Mouse (Mus musculus): ENCODE measurements at regions not wholly inside any gene's neighbourhood (a gene's known extent, or its start where the extent isn't known, plus 50 kb on each side); places are given as distances from the start of the nearest gene placed in this dataset.

DNA sequence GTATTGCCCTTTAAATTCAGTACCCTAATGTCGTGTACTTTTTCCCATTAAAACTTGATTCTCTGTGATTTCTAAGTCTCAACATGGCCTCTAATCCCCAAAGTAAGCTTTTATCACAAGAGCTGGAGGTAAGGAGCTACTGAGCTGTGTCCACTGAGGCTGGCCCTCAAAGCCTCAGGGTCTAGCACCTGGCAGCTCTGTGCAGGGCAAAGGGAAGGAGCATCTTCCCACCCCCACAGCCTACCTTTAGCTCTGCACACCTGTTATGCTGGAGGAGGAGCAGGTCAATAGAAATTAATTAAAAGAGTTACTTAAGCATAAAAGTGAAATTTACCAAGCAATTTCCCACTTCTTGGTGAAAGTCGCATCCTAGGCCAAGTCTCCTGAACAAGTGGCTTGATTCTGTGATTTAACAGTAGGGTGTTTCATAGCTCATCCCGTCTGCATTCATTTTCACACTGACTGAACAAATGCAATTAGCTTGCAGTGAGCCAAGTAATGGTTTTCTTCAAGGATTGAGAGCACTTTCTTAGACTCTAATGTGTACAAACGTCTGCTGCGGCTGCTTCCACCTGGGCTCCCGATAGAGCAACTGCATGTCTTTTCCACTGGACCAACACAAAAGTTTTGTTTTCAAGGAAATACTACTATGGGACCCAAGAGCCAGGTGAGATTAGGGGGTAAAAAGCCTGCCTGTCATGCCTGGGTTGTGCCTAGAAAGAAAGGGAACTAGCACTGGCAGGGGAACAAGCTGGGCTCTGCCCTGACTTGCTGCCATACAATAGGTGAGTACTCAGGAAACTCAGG, 50.6 kb upstream of the Dap start:
- no peak for DNase-seq (ENCODE audit: low spot score in 2 of 2)

Data from frontal cortex, postnatal 10 days (tissue).